Comparison of ENCODE assay signal across 12 mouse cellular contexts in the genomic region with DNA sequence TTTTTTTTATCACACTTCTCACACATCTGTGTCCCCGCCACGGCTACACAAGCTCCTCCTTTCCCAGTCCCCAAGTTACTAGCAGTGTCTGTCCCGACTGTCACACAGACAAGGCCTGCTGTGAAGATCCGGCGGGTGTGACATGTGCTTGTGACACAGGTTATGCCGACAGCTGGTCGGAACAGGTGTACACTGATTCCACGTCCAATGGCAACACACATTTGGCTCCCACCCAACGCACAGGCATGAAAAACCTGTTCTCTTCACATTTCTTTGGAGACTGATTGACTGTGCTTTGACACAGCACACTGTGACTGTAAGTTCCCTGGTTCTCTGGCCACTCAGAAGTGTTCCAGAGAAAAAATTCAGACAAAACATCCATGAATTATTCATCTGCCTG.
DNase-seq lines count a peak whose midpoint lies in the region; ATAC-seq and TF ChIP-seq lines count a peak whose summit lies in the region.
"Had no signal": no experiment of that assay in that cellular context is flagged by ENCODE, and none has a peak within 500 bp of the region (broad histone marks: within the 10 kb centered on the region; RNA-seq: fewer than 3 reads in every experiment).

No protein-coding gene starts in this region.

- no peak overlapping the region for H3K27ac ChIP-seq in gastrocnemius, adult 2 months
- no peak overlapping the region; the same call in 1 of the 2 replicates for H3K27ac ChIP-seq in hindbrain, postnatal 0 days
- H3K27ac ChIP-seq in stomach, postnatal 0 days (replicated peaks), result no peak overlapping the region
- H3K27ac ChIP-seq: liver, embryonic 15.5 days; stomach, embryonic 15.5 days had no signal

- no peaks in the 10 kb centered on the region for H3K9me3 ChIP-seq in hindbrain, postnatal 0 days (ENCODE audit: low read length)
- no peaks in the 10 kb centered on the region for H3K9me3 ChIP-seq in stomach, postnatal 0 days (ENCODE audit: control insufficient read depth, low read length)
- H3K9me3 ChIP-seq: liver, embryonic 15.5 days; stomach, embryonic 15.5 days had no signal

- H3K4me1 ChIP-seq in hindbrain, postnatal 0 days (ENCODE audit: insufficient read depth, low read length), result no peaks in the 10 kb centered on the region
- no peaks in the 10 kb centered on the region for H3K4me1 ChIP-seq in stomach, postnatal 0 days (replicated peaks; ENCODE audit: control insufficient read depth, insufficient read depth)
- H3K4me1 ChIP-seq: liver, embryonic 15.5 days; stomach, embryonic 15.5 days had no signal

- 24% methylated on average over 9 of the region's 9 CpGs for WGBS in hindbrain, postnatal 0 days
- 60% methylated on average over 9 of the region's 9 CpGs for WGBS in stomach, postnatal 0 days

- no peak for TF ChIP-seq EP300 in stomach, postnatal 0 days (optimal IDR thresholded peaks at IDR 0.05)

- H3K4me3 ChIP-seq in gastrocnemius, adult 2 months, result no peak overlapping the region
- no peak overlapping the region for H3K4me3 ChIP-seq in hindbrain, postnatal 0 days (ENCODE audit: low read length)
- no peak overlapping the region for H3K4me3 ChIP-seq in stomach, postnatal 0 days (ENCODE audit: low read depth, low read length)
- H3K4me3 ChIP-seq: liver, embryonic 15.5 days; stomach, embryonic 15.5 days had no signal

- DNase-seq in gastrocnemius, adult 2 months, result peak; percentile 16
- DNase-seq in gastrocnemius, postnatal 4 days (ENCODE audit: low spot score in 2 of 2), result no peak
- DNase-seq in ZHBTc4 (ENCODE audit: low read depth, low spot score), result peak; percentile 1
- DNase-seq in cerebellum, postnatal 4 days (ENCODE audit: low spot score in 2 of 2), result peak; percentile 29 to 71
- DNase-seq in hindbrain, postnatal 0 days (ENCODE audit: low spot score), result peak; percentile 81
- DNase-seq in stomach, postnatal 0 days (ENCODE audit: low spot score), result no peak
- DNase-seq in retina, postnatal 1 day, result no peak
- DNase-seq: adrenal gland, postnatal 25 days had no signal

- intact Hi-C loops in gastrocnemius, adult 2 months (cut with DNase I), result no loop called here

- ATAC-seq in hindbrain, postnatal 0 days, result peak; percentile 83
- no peak for ATAC-seq in stomach, postnatal 0 days (ENCODE audit: low FRiP score, low TSS enrichment)
- ATAC-seq: CD4-positive, CD25-positive, alpha-beta regulatory T cell, adult 4 months; Patski had no signal

- TF ChIP-seq CTCF in gastrocnemius, adult 2 months (IDR thresholded peaks at IDR 0.05), result no peak
- TF ChIP-seq CTCF in hindbrain, postnatal 0 days (IDR thresholded peaks at IDR 0.05; ENCODE audit: low read depth), result no peak
- no peak for TF ChIP-seq CTCF in stomach, postnatal 0 days (IDR thresholded peaks at IDR 0.05; ENCODE audit: low read depth)

- no peaks in the 10 kb centered on the region for H3K27me3 ChIP-seq in hindbrain, postnatal 0 days (ENCODE audit: insufficient read depth, low read length)
- no peaks in the 10 kb centered on the region for H3K27me3 ChIP-seq in stomach, postnatal 0 days (ENCODE audit: control insufficient read depth, insufficient read depth, low read length)
- H3K27me3 ChIP-seq: liver, embryonic 15.5 days; stomach, embryonic 15.5 days had no signal

- no peak overlapping the region for H3K4me2 ChIP-seq in hindbrain, postnatal 0 days (ENCODE audit: low read depth, low read length)
- H3K4me2 ChIP-seq in stomach, postnatal 0 days (replicated peaks; ENCODE audit: low read depth), result no peak overlapping the region
- H3K4me2 ChIP-seq: liver, embryonic 15.5 days; stomach, embryonic 15.5 days had no signal

- no peaks in the 10 kb centered on the region for H3K36me3 ChIP-seq in hindbrain, postnatal 0 days (ENCODE audit: insufficient read depth, low read length)
- H3K36me3 ChIP-seq in stomach, postnatal 0 days (ENCODE audit: control insufficient read depth, insufficient read depth, low read length), result no peaks in the 10 kb centered on the region
- H3K36me3 ChIP-seq: liver, embryonic 15.5 days; stomach, embryonic 15.5 days had no signal

- H3K9ac ChIP-seq in hindbrain, postnatal 0 days (replicated peaks; ENCODE audit: low read length), result no peak overlapping the region
- H3K9ac ChIP-seq in stomach, postnatal 0 days (ENCODE audit: low read length), result no peak overlapping the region
- H3K9ac ChIP-seq: liver, embryonic 15.5 days; stomach, embryonic 15.5 days had no signal

Comparison
In these comparisons a context has a peak if more than half of its experiments do, and no peak if none do; other contexts are left out.
1. DNase-seq: peak in gastrocnemius, adult 2 months (single experiment), ZHBTc4 (single experiment), cerebellum, postnatal 4 days (2 of 2) and hindbrain, postnatal 0 days (single experiment); none in gastrocnemius, postnatal 4 days (0 of 2), stomach, postnatal 0 days (single experiment) and retina, postnatal 1 day (single experiment).